Mouse (Mus musculus): ENCODE data around the gene Gtf2i.

DNA sequence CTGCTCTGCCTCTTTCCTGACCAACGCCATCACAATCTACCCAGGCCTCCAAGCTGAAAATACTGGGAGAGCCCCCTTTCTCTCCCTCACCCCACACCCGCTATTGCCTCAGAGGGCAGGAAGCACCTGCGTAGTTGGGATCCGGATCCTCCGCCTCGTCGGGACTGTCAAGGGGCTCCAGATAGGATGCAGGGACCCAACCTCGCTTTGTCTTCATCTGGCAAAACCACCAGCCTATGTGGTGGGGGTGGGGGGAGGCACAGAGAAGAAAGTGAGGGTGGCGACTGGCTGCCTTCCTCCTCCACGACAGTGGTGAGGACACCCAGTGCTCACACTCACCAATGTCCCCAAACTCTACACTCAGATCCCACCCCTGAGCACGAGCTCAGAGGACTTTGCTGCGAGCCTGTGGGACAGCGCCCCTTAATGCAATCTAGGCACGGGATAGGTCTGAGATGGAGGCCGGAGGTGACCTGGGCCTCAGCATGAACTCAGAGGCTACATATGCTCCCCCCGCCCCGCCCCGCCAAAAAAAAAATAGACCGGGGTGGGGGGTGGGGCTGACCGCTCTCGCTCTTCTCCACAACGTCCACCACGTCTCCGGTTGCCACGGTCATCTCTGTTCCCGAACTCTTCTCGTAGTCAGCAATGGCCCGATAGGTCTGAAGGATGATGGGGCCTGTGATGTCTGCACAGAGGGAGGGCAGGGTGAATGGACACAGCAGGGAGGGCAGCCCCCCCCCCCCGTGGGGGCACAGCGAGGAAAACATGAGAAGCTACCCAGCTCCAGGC is 89.3 kb downstream of the Gtf2i start:
- no peak for TF ChIP-seq USF1 (IDR thresholded peaks at IDR 0.05; ENCODE audit: low read depth)
- no peak for TF ChIP-seq MYOG (IDR thresholded peaks at IDR 0.05; ENCODE audit: control insufficient read depth in 1 of 3, insufficient read depth in 1 of 3, insufficient read length in 2 of 3, low read depth in 2 of 3)
- TF ChIP-seq MYOD1 (IDR thresholded peaks at IDR 0.05; ENCODE audit: control insufficient read depth in 1 of 3, insufficient read length in 2 of 3, low read depth in 2 of 3): no peak
- TF ChIP-seq POLR2A (IDR thresholded peaks at IDR 0.05; ENCODE audit: insufficient read length, low read depth): no peak
- TF ChIP-seq MAX (IDR thresholded peaks at IDR 0.05; ENCODE audit: low read depth): no peak
- TF ChIP-seq SRF (IDR thresholded peaks at IDR 0.05; ENCODE audit: control insufficient read depth, insufficient read length, low read depth): no peak
- TF ChIP-seq TCF12 (IDR thresholded peaks at IDR 0.05; ENCODE audit: insufficient read depth, poor library complexity, severe bottlenecking): no peak
- TF ChIP-seq REST (IDR thresholded peaks at IDR 0.05; ENCODE audit: insufficient read depth, insufficient read length): no peak
- no peak for TF ChIP-seq E2F4 (IDR thresholded peaks at IDR 0.05; ENCODE audit: insufficient read depth)
